Mouse (Mus musculus) brain, embryonic 14.5 days (tissue): ENCODE measurements around the gene Angptl6.

Experiments used
- CTCF ChIP-seq: fragments of 200-500 bp; IDR thresholded peaks from 2 replicates; pipeline ENCODE4 v1.5.1; 2012; ENCODE audit warnings: inconsistent platforms, mild to moderate bottlenecking, moderate library complexity, borderline replicate concordance; ENCODE audit not compliant: insufficient read depth, insufficient read length; ENCODE audit errors: extremely low read depth
- POLR2A ChIP-seq: fragments of 200-500 bp; IDR thresholded peaks from 2 replicates; pipeline ENCODE4 v1.6.1; 2012; ENCODE audit warnings: mild to moderate bottlenecking, inconsistent platforms, borderline replicate concordance; ENCODE audit not compliant: poor library complexity, insufficient read depth, insufficient read length, severe bottlenecking; ENCODE audit errors: extremely low read depth

DNA sequence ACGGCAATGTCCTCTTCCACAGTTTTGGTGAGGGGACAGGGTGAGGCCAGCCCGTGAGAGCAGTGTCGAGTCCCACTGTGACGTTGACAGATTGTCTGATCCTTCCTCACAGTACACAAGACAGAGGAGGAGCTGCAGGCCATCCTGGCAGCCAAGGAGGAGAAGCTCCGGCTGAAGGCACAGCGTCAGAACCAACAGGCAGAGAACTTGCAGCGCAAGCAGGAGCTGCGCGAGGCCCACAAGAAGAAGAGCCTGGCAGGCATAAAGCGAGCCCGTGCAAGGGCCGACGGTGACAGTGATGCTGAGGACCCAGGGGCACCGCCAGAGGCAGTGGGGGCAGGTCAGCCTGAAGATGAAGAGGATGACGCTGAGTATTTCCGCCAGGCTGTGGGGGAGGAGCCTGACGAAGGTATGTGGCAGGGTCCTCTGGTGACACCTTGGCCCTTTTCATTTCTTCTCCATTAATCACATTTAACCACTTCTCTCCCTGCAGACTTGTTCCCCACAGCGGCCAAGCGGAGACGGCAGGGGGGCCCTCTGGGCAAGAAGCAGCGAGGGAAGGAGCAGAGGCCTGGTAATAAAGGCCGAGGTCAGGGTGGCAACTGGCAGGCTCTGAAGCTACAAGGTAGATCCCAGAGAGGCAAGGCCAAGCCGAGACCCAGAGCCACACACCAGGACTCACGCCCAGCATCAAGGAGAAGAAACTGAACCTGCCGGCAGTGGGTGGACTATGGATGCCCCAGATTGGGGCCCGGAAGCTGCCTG, 12.0 kb upstream of the Angptl6 start:
- TF ChIP-seq CTCF (no peak), POLR2A (no peak)
